Mouse (Mus musculus) cerebral cortex, adult 2 months (tissue): Measurements from ENCODE around the gene Gm20388.

Experiments used
- whole genome bisulfite sequencing: fragments of 180-500 bp; shearing (Covaris S2); methylation state at CpG from one replicate; pipeline ENCODE4 v1.1.7; 2018; 5-methylcytosine and 5-hydroxymethylcytosine counted together

The Gm20388 gene

GRCm38 (mm10) chr8:121632401-121632800, 1721.8 kb downstream of the Gm20388 start:
- WGBS = 66% methylated on average over 5 of the region's 5 CpGs

DNA sequence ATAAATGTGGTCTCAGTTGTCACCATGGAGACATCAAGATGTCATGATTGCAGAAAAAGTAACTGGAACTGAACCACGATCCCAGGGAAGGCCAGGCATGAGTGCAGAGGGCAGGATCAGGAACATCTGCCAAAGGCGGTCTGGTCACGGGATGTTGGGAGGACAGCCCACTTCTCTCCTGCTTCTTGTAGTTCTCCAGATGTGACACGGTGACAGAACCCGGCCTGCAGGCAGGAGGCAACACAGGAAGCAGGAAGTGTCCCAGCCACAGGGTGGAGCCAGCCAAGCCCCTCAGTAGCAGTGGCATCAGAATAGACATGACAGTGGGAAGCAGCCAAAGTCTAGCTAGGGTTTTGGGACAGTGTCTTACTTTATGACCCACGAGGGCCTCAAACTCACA, 1724.9 kb downstream of the Gm20388 start:
- WGBS = 57% methylated on average over 6 of the region's 6 CpGs

- 54% methylated on average over 8 of the region's 8 CpGs for WGBS
These were observed 1725.5 kb downstream of the Gm20388 start for GRCm38 (mm10) chr8:121636180-121636579.

GRCm38 (mm10) chr8:121642804-121643203, 1732.2 kb downstream of the Gm20388 start:
- 54% methylated on average over 3 of the region's 3 CpGs for WGBS

DNA sequence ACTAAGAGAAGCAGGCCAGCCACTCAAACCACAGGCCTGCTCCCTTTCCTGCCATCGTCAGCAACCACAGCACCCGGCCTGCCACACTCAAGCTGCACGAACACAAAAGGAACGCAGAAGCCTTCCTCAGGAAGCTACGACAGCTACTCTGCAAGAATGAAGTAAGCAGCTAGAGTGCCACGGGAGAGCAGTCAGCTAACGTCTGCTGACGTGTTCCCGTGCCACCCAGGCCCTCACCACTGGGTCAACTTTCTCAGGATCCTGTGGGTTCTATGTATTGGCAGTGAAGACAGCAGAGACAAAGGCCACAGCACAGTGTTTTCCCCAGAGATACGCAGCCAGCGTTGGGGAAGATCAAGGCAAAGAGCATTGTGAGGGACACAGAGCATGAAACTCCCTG, 1732.7 kb downstream of the Gm20388 start:
- WGBS = 12% methylated on average over 11 of the region's 11 CpGs

DNA sequence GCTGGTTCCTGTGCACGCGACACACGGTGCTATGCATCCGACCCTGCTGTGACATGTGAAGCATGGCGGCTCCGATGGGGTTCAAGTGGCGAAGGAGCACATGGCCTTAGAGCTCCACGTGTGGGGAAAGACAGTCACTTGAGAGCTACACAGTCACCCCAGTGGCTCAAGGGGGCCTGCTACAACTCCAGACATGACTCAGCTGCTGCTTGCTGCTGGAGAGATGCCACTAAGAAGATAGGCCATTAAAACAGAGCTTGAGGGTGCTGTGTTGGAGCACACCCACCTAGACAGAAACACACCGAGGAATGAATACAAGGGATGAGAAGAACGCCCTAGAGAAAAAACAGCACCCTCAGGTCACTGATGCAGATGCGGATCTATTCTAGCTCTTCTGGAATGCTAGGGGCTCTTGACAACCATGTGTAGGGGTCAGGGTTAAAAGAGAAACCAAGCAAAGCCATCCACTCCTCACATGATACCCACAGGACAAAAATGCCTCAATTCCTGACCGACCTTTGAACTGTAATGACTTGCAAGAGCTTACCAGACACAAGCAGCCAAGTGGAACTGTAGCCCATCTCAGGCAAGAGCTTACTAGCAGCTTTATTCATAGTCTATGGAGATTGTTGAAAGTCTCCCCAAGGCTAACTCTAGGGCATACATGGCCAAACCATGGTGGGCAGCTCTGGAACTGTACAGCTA, 1737.0 kb downstream of the Gm20388 start:
- 71% methylated on average over 12 of the region's 12 CpGs for WGBS

- 27% methylated on average over 16 of the region's 16 CpGs for WGBS
These were observed 1737.8 kb downstream of the Gm20388 start for GRCm38 (mm10) chr8:121648451-121648850.

- 30% methylated on average over 5 of the region's 5 CpGs for WGBS
These were observed 1738.8 kb downstream of the Gm20388 start for GRCm38 (mm10) chr8:121649423-121649822.

- WGBS = 18% methylated on average over 10 of the region's 10 CpGs
These were observed 1739.3 kb downstream of the Gm20388 start for GRCm38 (mm10) chr8:121649904-121650303.

GRCm38 (mm10) chr8:121650389-121651307, 1740.0 kb downstream of the Gm20388 start:
- WGBS = 16% methylated on average over 20 of the region's 20 CpGs

- 6% methylated on average over 47 of the region's 47 CpGs for WGBS
These were observed 1740.8 kb downstream of the Gm20388 start for GRCm38 (mm10) chr8:121651308-121651873.

GRCm38 (mm10) chr8:121651874-121652361, 1741.3 kb downstream of the Gm20388 start:
- WGBS = 2% methylated on average over 56 of the region's 56 CpGs

DNA sequence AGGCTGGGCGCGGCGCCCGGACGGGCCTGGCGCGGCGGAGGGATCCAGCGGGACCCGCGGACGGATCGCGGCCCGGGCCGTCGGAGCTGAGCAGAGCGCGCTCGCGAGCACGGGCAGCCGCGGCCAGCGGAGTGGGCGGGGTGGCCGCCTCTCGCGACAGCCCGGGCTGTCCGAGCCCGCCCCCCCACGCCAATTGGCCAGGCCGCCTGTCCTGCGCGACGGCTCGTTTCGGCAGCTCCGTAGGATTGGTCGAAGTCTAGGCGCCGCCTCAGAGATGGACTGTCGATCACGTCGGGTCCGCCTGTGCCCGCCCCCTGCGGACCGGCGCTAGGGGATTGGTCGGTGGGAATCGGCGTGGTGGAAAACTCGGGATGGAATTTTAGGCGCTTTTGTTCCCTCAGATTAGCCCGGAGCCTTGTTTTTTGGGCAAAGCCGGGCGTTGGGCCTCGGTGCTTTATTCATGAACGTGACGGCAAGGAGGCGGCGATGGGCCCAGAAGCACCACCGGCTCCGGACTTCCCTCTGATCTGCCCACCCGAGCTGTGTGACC, 1742.2 kb downstream of the Gm20388 start, which contains the start of gene Zcchc14:
Zcchc14 (minus strand) TSS at position 128 of the 550 bp plus-strand sequence.
- under 1% methylated on average over 66 of the region's 67 CpGs for WGBS

- 2% methylated on average over 31 of the region's 31 CpGs for WGBS
These were observed 1742.8 kb downstream of the Gm20388 start for GRCm38 (mm10) chr8:121653340-121654019.

DNA sequence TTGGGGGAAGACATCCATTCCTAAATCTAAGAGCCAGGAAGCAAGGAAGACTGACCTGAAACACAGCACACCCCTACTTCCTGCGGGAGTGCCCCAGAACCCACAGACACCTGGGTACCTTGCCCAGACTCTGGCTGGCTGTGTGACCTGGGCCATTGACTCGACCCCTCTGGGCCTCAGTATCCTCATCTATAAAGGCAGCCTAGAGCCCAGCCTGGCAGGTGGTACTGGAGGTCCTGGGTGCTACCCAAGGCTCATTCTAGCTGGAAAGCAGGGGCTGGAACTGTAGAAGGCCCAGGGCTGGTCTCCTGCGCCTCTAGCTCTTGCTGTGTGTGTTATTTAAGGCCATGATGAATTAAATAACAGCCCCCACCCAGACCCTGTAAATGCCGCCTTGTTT, 1743.5 kb downstream of the Gm20388 start:
- WGBS = 72% methylated on average over 4 of the region's 4 CpGs

GRCm38 (mm10) chr8:121654966-121655494, 1744.4 kb downstream of the Gm20388 start:
- whole genome bisulfite sequencing = 89% methylated on average over 14 of the region's 14 CpGs

- 44% methylated on average over 15 of the region's 15 CpGs for WGBS
These were observed 1750.0 kb downstream of the Gm20388 start for GRCm38 (mm10) chr8:121660602-121661001.

DNA sequence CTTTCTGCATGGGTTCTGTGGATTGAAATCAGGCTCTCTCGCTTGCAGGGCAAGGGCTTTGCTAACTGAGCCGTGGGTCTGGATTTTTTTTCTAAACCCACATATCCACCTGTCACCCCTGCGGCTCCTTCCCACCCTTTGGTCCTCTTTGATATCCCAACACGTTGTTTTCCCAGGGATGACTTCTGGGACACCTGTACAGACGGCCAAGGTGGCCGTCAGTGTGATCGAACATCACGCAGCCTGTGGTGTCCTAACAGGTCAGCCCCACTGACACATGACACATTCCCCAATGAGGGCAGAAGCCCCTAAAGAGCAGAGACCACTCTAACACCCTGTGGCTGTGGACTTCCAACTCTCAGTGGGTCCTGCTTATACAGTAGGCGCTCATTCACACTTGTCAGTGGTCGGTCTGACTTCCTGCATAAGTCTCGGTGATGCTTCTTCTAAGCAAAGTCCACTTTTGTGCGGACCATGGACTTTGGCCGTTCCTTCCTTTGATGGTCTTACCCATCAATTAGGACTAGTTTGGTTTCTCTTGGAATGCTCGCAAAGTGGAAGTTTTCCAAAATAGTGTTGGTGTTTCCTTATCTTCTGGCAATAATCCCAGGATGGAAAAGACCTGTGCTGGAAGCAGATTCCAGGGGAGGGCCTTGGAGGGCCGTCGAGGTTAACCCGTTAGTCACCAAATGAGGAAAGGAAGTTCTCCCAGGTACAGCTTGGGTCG, 1751.2 kb downstream of the Gm20388 start:
- WGBS = 80% methylated on average over 18 of the region's 18 CpGs

GRCm38 (mm10) chr8:121663101-121663500, 1752.5 kb downstream of the Gm20388 start:
- 96% methylated on average over 12 of the region's 12 CpGs for WGBS

- WGBS = 29% methylated on average over 16 of the region's 16 CpGs
These were observed 1754.7 kb downstream of the Gm20388 start for GRCm38 (mm10) chr8:121665329-121665728.
